Comparison of ENCODE assay signal across 18 mouse cellular contexts in genomic region chr5:142897568-142898248, GRCm38 (mm10). TPM values are rescaled to one million over a fixed set of nuclear protein-coding genes. Genes with fewer than 3 reads are reported as not detected.
DNase-seq lines count a peak whose midpoint lies in the region; ATAC-seq and TF ChIP-seq lines count a peak whose summit lies in the region.
"Had no signal": no experiment of that assay in that cellular context is flagged by ENCODE, and none has a peak within 500 bp of the region (broad histone marks: within the 10 kb centered on the region; RNA-seq: fewer than 3 reads in every experiment).

No protein-coding gene starts in this region.

- peaks cover 0 to 8% of the 10 kb centered on the region in 2 experiments; a peak in 2 of 4 replicates for H3K36me3 ChIP-seq in MEL (ENCODE audit: control insufficient read depth in 1 of 2, insufficient read depth in 2 of 2, low read length in 2 of 2)
- H3K36me3 ChIP-seq in intestine, postnatal 0 days (ENCODE audit: control insufficient read depth, insufficient read depth) = peaks cover 37% of the 10 kb centered on the region

- H3K4me3 ChIP-seq in MEL (ENCODE audit: control insufficient read depth in 1 of 2, insufficient read depth in 1 of 2, low read depth in 2 of 2, low read length in 2 of 2) = no peak overlapping the region
- H3K4me3 ChIP-seq in intestine, postnatal 0 days (ENCODE audit: low read depth, low read length) = no peak overlapping the region
- H3K4me3 ChIP-seq: embryonic facial prominence, embryonic 15.5 days; myocyte; neural tube, embryonic 15.5 days had no signal

- peak in 1 of 2 experiments; percentile 32; a peak in 1 of 4 replicates for TF ChIP-seq EP300 in MEL (IDR thresholded peaks at IDR 0.05; ENCODE audit: low read depth in 1 of 2, low read length in 2 of 2)

- H3K4me2 ChIP-seq in intestine, postnatal 0 days (replicated peaks; ENCODE audit: low read depth) = no peak overlapping the region
- H3K4me2 ChIP-seq: embryonic facial prominence, embryonic 15.5 days; lung, embryonic 14.5 days; neural tube, embryonic 15.5 days had no signal

- H3K27me3 ChIP-seq in MEL (ENCODE audit: control insufficient read depth in 1 of 2, insufficient read depth in 2 of 2, low read length in 2 of 2) = no peaks in the 10 kb centered on the region
- no peaks in the 10 kb centered on the region for H3K27me3 ChIP-seq in intestine, postnatal 0 days (replicated peaks; ENCODE audit: control insufficient read depth, insufficient read depth, low read length)
- H3K27me3 ChIP-seq: embryonic facial prominence, embryonic 15.5 days; neural tube, embryonic 15.5 days had no signal

- H3K9me3 ChIP-seq in MEL (replicated peaks; ENCODE audit: insufficient read depth, low read length) = no peaks in the 10 kb centered on the region
- no peaks in the 10 kb centered on the region for H3K9me3 ChIP-seq in intestine, postnatal 0 days (ENCODE audit: control insufficient read depth)
- H3K9me3 ChIP-seq: embryonic facial prominence, embryonic 15.5 days; G1E; neural tube, embryonic 15.5 days had no signal

- ATAC-seq in intestine, postnatal 0 days = peak; percentile 73

- H3K9ac ChIP-seq in MEL (ENCODE audit: control insufficient read depth, low read depth, low read length, poor library complexity, severe bottlenecking) = no peak overlapping the region
- no peak overlapping the region for H3K9ac ChIP-seq in intestine, postnatal 0 days (ENCODE audit: low read depth, low read length)
- H3K9ac ChIP-seq: embryonic facial prominence, embryonic 15.5 days; lung, embryonic 14.5 days; neural tube, embryonic 15.5 days had no signal

- intact Hi-C loops in heart, postnatal 10 days (cut with DNase I) = no loop called here
- intact Hi-C loops in heart, postnatal 25 days (cut with DNase I) = no loop called here

- 59% methylated on average over 7 of the region's 7 CpGs for WGBS in intestine, postnatal 0 days

- TF ChIP-seq CTCF in MEL (IDR thresholded peaks at IDR 0.05 in 2 of 3, conservative IDR thresholded peaks at IDR 0.05 in 1 of 3; ENCODE audit: control insufficient read depth in 1 of 3, insufficient read depth in 1 of 3, low read depth in 2 of 3, low read length in 3 of 3, poor library complexity in 1 of 3, severe bottlenecking in 1 of 3) = no peak
- TF ChIP-seq CTCF in intestine, postnatal 0 days (IDR thresholded peaks at IDR 0.05; ENCODE audit: low read depth) = no peak

- no peak for TF ChIP-seq POLR2A in MEL (IDR thresholded peaks at IDR 0.05; ENCODE audit: control insufficient read depth in 1 of 2, insufficient read depth in 1 of 2, low read depth in 1 of 2, low read length in 2 of 2, poor library complexity in 1 of 2)

- peaks cover 2 to 8% of the 10 kb centered on the region in 2 experiments; a peak in 2 of 4 replicates for H3K4me1 ChIP-seq in MEL (ENCODE audit: control insufficient read depth in 1 of 2, insufficient read depth in 2 of 2, low read length in 2 of 2)
- peaks cover 4% of the 10 kb centered on the region; the same call in 1 of the 2 replicates for H3K4me1 ChIP-seq in intestine, postnatal 0 days (replicated peaks; ENCODE audit: control insufficient read depth, insufficient read depth, low read length)

- peak; percentile 44 to 57 for DNase-seq in heart, postnatal 10 days
- no peak for DNase-seq in heart, postnatal 25 days (ENCODE audit: low spot score)
- DNase-seq in MEL (ENCODE audit: low read depth, low spot score) = peak; percentile 30
- peak; percentile 19 for DNase-seq in NIH3T3 (ENCODE audit: low read depth)
- no peak for DNase-seq in gastrocnemius, postnatal 4 days (ENCODE audit: low spot score in 2 of 2)
- DNase-seq in cerebellum, adult 11 months = no peak
- DNase-seq: cerebellum, postnatal 14 days; embryo, embryonic 11 days; gastrocnemius, postnatal 36 days; liver; lung, embryonic 14.5 days; midbrain, embryonic 14.5 days; retina, postnatal 1 day had no signal

- TF ChIP-seq RAD21 in MEL (IDR thresholded peaks at IDR 0.05; ENCODE audit: low read depth, low read length) = no peak

- peaks cover 13% of the 10 kb centered on the region for H3K79me2 ChIP-seq in MEL (ENCODE audit: control insufficient read depth, insufficient read depth, low read length, poor library complexity)

- H3K27ac ChIP-seq in MEL (ENCODE audit: control insufficient read depth, low read depth, low read length) = peak overlapping the region; percentile 20; the same call in 1 of the 2 replicates
- H3K27ac ChIP-seq in intestine, postnatal 0 days (ENCODE audit: low read depth, low read length) = peak overlapping the region; percentile 52
- H3K27ac ChIP-seq: embryonic facial prominence, embryonic 15.5 days; neural tube, embryonic 15.5 days had no signal

TF ChIP-seq in MEL, 35 proteins besides CTCF, POLR2A, EP300 and RAD21:
- no peak for TF ChIP-seq ELF1 (IDR thresholded peaks at IDR 0.05; ENCODE audit: low read depth, low read length)
- no peak for TF ChIP-seq CHD1 (IDR thresholded peaks at IDR 0.05; ENCODE audit: low read depth, low read length)
- no peak for TF ChIP-seq ZKSCAN1 (IDR thresholded peaks at IDR 0.05; ENCODE audit: low read depth, low read length)
- no peak for TF ChIP-seq NRF1 (IDR thresholded peaks at IDR 0.05; ENCODE audit: insufficient read depth, low read depth, low read length, poor library complexity, severe bottlenecking)
- no peak for TF ChIP-seq ZMIZ1 (IDR thresholded peaks at IDR 0.05; ENCODE audit: low read depth, low read length)
- no peak for TF ChIP-seq ZC3H11A (IDR thresholded peaks at IDR 0.05; ENCODE audit: low read depth, low read length)
- no peak for TF ChIP-seq RCOR1 (IDR thresholded peaks at IDR 0.05; ENCODE audit: low read depth, low read length)
- TF ChIP-seq KAT2A (conservative IDR thresholded peaks at IDR 0.05; ENCODE audit: low read depth, low read length) = no peak
- no peak for TF ChIP-seq MAZ (IDR thresholded peaks at IDR 0.05; ENCODE audit: low read depth, low read length)
- TF ChIP-seq TAL1 (IDR thresholded peaks at IDR 0.05; ENCODE audit: low read length) = no peak
- no peak for TF ChIP-seq GABPA (IDR thresholded peaks at IDR 0.05; ENCODE audit: low read depth, low read length)
- TF ChIP-seq MAFK (IDR thresholded peaks at IDR 0.05; ENCODE audit: borderline replicate concordance, low read depth, low read length) = no peak
- TF ChIP-seq SMC3 (IDR thresholded peaks at IDR 0.05; ENCODE audit: low read depth, low read length) = no peak
- TF ChIP-seq MYB (IDR thresholded peaks at IDR 0.05; ENCODE audit: low read depth, low read length) = no peak
- no peak for TF ChIP-seq TBP (IDR thresholded peaks at IDR 0.05; ENCODE audit: low read depth, low read length)
- TF ChIP-seq UBTF (IDR thresholded peaks at IDR 0.05; ENCODE audit: borderline replicate concordance, insufficient read depth, low read depth, low read length) = no peak

RNA-seq across cellular contexts. Expression of gene Fbxl18, which starts 2.5 kb away (rescaled TPM):
- 1 to 10 TPM; 8.8 to 9.2 TPM for total RNA-seq in heart, postnatal 10 days (2021)
- total RNA-seq in heart, postnatal 25 days (2021) = 1 to 10 TPM; 5.4 to 6.0 TPM
- total RNA-seq in MEL (2012; rRNA removed) = 3.9 and 4.6 TPM in 2 replicates
- polyA plus RNA-seq in MEL (2012; ENCODE audit: insufficient read depth in 1 of 2, insufficient read length in 2 of 2, low read depth in 1 of 2, low replicate concordance in 2 of 2, missing spikeins in 1 of 2) = 1 to 10 TPM in 1 of 2 experiments, not detected in 1; 7.4 TPM
- polyA plus RNA-seq in intestine, postnatal 0 days (2015; fragmentation: Nextera tagmentation; extraction: Ambion mirVana) = 5.6 and 6.2 TPM in 2 replicates
- total RNA-seq in gastrocnemius, postnatal 4 days (2021) = 1 to 10 TPM; 9.7 to 9.8 TPM

RNA-seq across cellular contexts. Expression of gene Actb, which starts 8.8 kb away (rescaled TPM):
- 1,000 to 10,000 TPM; 1,831 to 2,004 TPM for total RNA-seq in heart, postnatal 10 days (2021)
- total RNA-seq in heart, postnatal 25 days (2021) = 100 to 1,000 TPM; 898 to 947 TPM
- 3,019 and 3,042 TPM in 2 replicates for total RNA-seq in MEL (2012; rRNA removed)
- 1,000 to 10,000 TPM; 1,403 to 4,417 TPM for polyA plus RNA-seq in MEL (2012; ENCODE audit: insufficient read depth in 1 of 2, insufficient read length in 2 of 2, low read depth in 1 of 2, low replicate concordance in 2 of 2, missing spikeins in 1 of 2)
- 22,808 and 23,070 TPM in 2 replicates for polyA plus RNA-seq in intestine, postnatal 0 days (2015; fragmentation: Nextera tagmentation; extraction: Ambion mirVana)
- total RNA-seq in gastrocnemius, postnatal 4 days (2021) = 1,000 to 10,000 TPM; 2,802 to 2,810 TPM

Comparison
In these comparisons a context has a peak if more than half of its experiments do, and no peak if none do; other contexts are left out.
1. DNase-seq: peak in heart, postnatal 10 days (2 of 2), MEL (single experiment) and NIH3T3 (single experiment); none in heart, postnatal 25 days (single experiment), gastrocnemius, postnatal 4 days (0 of 2) and cerebellum, adult 11 months (single experiment).